Mouse (Mus musculus) cerebellum, adult 11 months (tissue): ENCODE measurements around the gene Fcrlb.
"Not testable (repeated sequence)": the region's sequence is repeated elsewhere in the genome, so short reads cannot be mapped to it uniquely, and the experiment has no call there.

Experiments
- DNase-seq: peaks from one replicate; pipeline ENCODE4 v3.0.0; 2022

Fcrlb gene

GRCm38 (mm10) chr1:170912891-170913615 lies at the start of gene Fcrlb:
Gene Fcrlb (minus strand): TSS chr1:170912941.
- no peak for DNase-seq

DNA sequence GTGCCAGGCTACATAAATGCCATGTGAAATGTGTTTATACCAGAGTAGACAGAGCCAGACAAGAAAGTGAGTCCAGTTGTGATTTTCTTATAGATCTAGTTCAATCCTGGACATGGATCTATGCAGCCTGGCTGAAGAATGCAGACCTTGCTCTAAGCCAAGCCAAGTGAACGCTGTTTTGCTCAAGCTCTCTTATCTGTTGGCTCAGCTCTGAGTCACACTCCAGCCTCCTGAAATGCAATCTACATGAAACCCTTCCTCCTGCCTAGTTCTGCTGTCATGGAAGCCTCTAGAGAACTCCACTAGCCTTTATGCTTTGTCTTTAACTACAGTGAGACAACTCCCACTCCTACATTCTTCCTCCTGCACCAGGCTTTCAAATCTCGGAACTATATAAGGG lies 49.6 kb upstream of the Fcrlb start:
- no peak for DNase-seq

- no peak for DNase-seq
Observed at GRCm38 (mm10) chr1:170961101-170961500, 48.4 kb upstream of the Fcrlb start.

GRCm38 (mm10) chr1:170959791-170960190 lies 47.0 kb upstream of the Fcrlb start:
- no peak for DNase-seq

DNA sequence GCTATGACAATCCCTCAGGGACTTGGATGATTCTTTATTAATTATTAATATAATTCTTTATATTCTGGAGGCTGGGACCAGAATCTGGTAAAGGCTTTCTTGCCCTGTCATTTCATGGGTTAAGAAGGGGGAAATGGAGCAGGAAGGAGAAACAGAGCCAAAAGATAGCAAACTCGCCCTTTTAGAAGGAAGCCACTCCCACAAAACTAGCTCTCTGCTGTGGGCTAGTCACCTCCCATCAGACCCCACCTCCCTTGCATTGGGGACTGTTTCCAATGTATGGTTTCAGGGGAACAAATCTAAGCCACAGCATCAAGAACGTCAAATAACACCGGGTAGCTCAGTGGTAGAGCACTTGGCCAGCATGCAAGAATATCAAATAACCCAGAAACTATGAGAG lies 45.5 kb upstream of the Fcrlb start:
- DNase-seq = no peak

- DNase-seq = no peak
Observed at GRCm38 (mm10) chr1:170953192-170953591, 40.5 kb upstream of the Fcrlb start.

- DNase-seq = no peak
Observed at GRCm38 (mm10) chr1:170950772-170951171, 38.0 kb upstream of the Fcrlb start.

- DNase-seq = not testable (repeated sequence)
Observed at GRCm38 (mm10) chr1:170944908-170945307, 32.2 kb upstream of the Fcrlb start.

GRCm38 (mm10) chr1:170944151-170944550 lies 31.4 kb upstream of the Fcrlb start:
- DNase-seq = not testable (repeated sequence)

DNA sequence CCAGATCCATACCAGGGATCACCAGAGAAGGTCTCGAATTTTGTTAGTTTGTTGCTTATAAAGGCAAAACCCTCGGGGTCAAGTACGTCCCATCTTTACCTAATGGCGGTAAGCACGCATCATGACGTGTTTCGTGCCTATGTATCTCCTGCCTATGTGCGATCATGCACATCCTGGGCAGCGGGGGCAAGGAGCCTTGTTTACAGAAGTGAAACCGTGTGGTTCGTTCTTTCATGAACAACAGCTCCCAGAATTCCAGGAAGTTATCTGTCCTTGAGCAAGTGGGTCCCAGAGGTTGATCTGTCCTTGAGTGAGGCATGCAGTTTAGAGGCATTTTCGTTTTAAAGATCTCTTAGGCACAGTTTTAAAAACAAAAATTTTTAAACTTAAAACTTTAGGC lies 26.5 kb upstream of the Fcrlb start:
- no peak for DNase-seq

DNA sequence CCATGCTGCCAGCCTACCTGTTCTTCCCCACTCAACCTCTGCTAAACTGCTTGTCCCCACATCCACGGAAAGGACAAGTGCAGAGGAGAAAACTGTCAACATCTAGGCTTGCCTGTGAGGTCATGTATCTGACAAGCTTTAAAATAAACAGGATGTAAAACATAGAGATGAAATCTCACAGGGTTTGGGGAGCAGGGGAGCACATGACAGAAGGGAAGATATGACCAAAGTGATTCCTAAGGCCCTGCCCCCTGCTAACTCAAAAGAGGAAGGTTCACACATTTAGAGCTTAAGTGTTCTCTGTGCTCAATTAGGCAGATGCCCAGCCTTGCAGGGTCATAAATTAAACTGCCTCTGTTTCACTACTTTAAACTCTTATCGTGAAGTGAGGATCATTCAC lies 21.6 kb upstream of the Fcrlb start:
- DNase-seq = no peak

GRCm38 (mm10) chr1:170933940-170934339 lies 21.2 kb upstream of the Fcrlb start:
- no peak for DNase-seq

DNA sequence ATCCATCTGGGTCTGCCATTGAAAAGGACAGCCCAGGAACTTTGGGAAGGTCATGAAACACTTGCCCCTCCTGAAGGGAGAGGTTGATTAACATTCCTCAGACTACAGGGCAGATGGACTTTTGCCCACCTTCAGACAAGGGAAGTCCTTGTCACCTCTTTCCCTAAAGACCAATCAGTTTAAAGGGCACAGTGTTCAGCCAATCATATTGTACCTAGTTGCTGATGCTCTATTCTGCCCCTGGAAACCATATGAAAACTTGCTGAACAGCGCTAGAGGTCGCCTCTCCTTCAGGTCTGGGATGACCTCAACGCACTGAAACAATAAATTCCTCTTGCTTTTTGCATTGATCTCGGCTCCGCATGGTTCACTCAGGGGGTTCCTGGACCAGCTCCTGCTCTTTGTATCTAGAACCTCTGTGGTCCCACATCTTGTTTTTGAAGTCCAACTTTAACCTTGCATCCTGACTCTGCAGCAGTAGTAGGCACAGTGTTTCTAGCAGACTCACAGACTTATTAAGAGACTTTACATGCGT lies 20.7 kb upstream of the Fcrlb start:
- DNase-seq = no peak

DNA sequence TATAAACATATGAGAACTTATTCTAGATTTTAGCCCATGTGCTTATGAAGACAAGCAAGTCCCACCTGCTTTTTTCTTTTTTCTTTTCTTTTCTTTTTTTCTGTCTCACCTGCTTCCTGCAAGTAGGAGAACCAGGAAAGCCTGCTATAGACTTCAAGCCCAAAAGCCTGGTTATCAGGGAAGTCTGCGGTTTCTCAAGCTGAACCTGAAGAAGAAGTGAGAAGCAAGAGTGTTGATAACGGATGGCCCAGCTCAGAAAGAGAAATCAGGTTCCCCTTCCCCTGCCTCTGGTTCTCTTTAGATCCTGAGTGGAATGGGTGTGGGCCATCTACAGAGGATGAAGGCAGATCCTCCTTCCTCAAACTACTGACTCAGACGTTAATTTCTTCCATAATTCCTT lies 19.3 kb upstream of the Fcrlb start:
- DNase-seq = no peak

GRCm38 (mm10) chr1:170929245-170929644 lies 16.5 kb upstream of the Fcrlb start:
- DNase-seq = no peak

GRCm38 (mm10) chr1:170928467-170928866 lies 15.7 kb upstream of the Fcrlb start:
- no peak for DNase-seq

DNA sequence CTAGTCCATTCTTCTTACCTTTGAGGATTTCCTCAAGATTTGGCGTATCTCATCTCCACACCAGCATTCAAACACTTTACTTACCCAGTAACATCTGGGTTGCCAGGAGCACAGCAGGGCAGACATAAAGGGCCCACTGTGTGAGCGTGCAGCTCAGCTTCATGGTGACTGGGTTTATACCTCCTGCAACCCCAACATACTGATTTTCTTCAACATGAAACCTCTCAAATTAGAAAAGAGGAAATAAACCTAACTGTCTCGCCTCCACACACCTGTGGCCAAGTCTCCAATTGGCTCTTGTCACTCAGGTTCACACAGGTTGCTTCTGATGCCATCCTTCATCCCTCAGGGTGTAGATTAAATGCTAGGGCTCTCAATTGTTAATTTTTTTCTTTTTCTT lies 14.6 kb upstream of the Fcrlb start, which contains the start of gene Fcrla:
TSS of gene Fcrla (minus strand) at position 206 of the 400 bp plus-strand sequence.
- no peak for DNase-seq

- DNase-seq = no peak
Observed at GRCm38 (mm10) chr1:170926941-170927340, 14.2 kb upstream of the Fcrlb start.

- DNase-seq = no peak
Observed at GRCm38 (mm10) chr1:170924485-170924884, 11.7 kb upstream of the Fcrlb start.

DNA sequence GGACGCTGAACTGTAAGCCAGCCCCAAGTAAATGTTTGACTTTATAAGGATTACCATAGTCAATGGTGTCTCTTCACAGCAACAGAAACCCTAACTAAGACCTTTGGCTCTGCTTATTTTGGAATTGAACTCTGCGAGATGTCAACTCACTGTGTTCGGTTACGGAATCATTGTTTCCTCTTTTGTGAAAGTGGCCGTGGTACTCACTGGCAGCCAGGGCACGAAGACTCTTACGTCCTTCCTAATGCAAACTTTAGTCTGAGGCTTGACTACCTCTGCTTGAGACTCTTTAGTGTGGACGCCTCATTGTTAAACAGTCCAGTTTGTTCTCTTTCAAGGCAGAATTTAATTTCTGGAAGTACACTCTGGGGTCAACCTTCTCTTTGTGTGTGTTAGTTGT lies 6.6 kb upstream of the Fcrlb start:
- DNase-seq = no peak

DNA sequence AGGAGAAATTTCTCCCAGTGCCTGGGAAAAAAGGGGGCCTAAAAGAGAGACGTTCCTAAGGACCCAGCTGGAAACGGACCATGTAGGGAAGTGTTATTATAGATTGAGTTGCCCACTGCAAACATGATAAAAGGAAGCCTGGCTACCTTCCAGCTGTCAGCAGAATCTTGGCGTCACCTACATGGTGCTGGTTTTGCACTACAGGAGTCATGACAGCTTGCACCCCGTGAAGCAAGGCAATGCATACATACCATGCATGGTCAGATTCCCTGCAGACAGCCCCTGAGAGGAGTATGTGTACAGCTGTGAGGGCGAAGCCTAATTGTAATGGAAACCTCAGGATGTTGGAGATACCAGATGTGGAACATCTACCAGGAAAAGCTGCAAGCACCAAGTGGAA lies 2.9 kb upstream of the Fcrlb start:
- no peak for DNase-seq

DNA sequence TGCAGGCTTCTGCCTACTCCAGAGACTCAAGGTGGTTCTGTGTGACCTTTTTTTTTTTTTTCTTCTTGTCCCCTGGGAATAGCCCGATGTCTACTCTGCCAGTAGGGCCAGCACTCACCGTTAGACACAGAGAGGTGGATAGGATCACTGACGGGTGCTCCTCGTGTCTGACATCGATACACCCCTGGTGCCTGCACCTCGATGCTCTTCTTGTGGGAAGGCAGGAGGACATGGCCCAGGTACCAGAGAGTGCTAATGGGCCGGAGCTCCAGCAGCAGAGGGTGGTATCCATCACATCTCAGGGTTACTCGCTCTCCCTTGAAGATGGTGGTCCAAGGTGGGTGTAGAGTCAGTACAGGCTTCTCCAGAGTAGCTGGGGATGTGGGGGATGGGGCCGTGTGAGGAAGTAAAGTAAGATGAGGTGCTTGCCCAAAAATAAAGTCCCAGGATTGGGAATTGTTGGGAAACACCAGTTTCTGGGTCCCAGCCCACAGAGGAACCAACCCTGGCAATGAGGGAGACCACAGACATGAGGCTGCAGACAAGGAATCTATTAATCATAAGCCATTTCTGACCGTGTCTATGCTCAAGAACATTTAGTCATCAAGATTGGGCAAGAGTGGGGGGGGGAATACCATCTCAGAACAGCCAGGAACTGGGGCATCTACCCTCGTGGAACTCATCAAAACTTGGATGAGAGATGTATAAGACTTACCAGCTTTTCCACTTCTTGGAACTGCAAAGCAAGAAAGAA lies 657 bp downstream of the Fcrlb start:
- DNase-seq = no peak

- DNase-seq = peak; percentile 27
Observed at GRCm38 (mm10) chr1:170908341-170908740, 4.4 kb downstream of the Fcrlb start.
